Mouse (Mus musculus) neural tube, embryonic 14.5 days (tissue): ENCODE measurements around the gene Gk. TPM values are rescaled to one million over a fixed set of nuclear protein-coding genes. Genes with fewer than 3 reads are reported as not detected.

ENCODE experiments used
- ATAC-seq: fragments of 200-750 bp; cut with Nextera tagmentation; 2 replicates; pipeline ENCODE4 v1.8.0; 2017; ENCODE audit warnings: low read depth, mild to moderate bottlenecking, moderate TSS enrichment, moderate library complexity
- H3K27ac ChIP-seq: fragments of 300-500 bp; sonication (generic); 2 replicates; pipeline ENCODE4 v1.5.1; 2014; ENCODE audit warnings: low read depth, mild to moderate bottlenecking, control low read depth, low read length, moderate library complexity, mixed read lengths
- H3K27me3 ChIP-seq: fragments of 300-500 bp; sonication (generic); 2 replicates; pipeline ENCODE4 v1.6.1; 2014; ENCODE audit warnings: low read length; ENCODE audit not compliant: control insufficient read depth, insufficient read depth
- H3K36me3 ChIP-seq: fragments of 300-500 bp; sonication (generic); 2 replicates; pipeline ENCODE4 v1.6.1; 2014; ENCODE audit warnings: low read length, mixed read lengths; ENCODE audit not compliant: control insufficient read depth, insufficient read depth
- H3K4me1 ChIP-seq: fragments of 300-500 bp; sonication (generic); 2 replicates; pipeline ENCODE4 v1.6.1; 2014; ENCODE audit warnings: low read length; ENCODE audit not compliant: control insufficient read depth, insufficient read depth
- H3K4me2 ChIP-seq: fragments of 300-500 bp; sonication (generic); 2 replicates; pipeline ENCODE4 v1.6.1; 2014; ENCODE audit warnings: mild to moderate bottlenecking, low read depth, low read length, control low read depth
- H3K4me3 ChIP-seq: fragments of 300-500 bp; sonication (generic); 2 replicates; pipeline ENCODE4 v1.5.1; 2014; ENCODE audit warnings: low read depth, low read length, control low read depth, mixed read lengths
- H3K9ac ChIP-seq: fragments of 300-500 bp; sonication (generic); replicated peaks from 2 replicates; pipeline ENCODE4 v1.6.1; 2014; ENCODE audit warnings: low read depth, mild to moderate bottlenecking, control low read depth, low read length, mixed read lengths
- H3K9me3 ChIP-seq: fragments of 300-500 bp; sonication (generic); 2 replicates; pipeline ENCODE4 v1.6.1; 2016; ENCODE audit warnings: low read length; ENCODE audit not compliant: control insufficient read depth
- WGBS: fragments of 180-500 bp; shearing (Covaris S2); extraction: QIAGEN DNeasy Blood & Tissue Kit; methylation state at CpG from one replicate; pipeline ENCODE4 v1.1.7; 2014; 5-methylcytosine and 5-hydroxymethylcytosine counted together
- polyA plus RNA-seq: library from polyadenylated mRNA; unstranded; fragments of >200 nt; fragmentation: Nextera tagmentation; extraction: Ambion mirVana; gene quantifications from 2 replicates; pipeline ENCODE4 v1.2.1, GENCODE M21; 2014

Gene Gk
- 10.1 and 14.1 TPM in 2 replicates for polyA plus RNA-seq

DNA sequence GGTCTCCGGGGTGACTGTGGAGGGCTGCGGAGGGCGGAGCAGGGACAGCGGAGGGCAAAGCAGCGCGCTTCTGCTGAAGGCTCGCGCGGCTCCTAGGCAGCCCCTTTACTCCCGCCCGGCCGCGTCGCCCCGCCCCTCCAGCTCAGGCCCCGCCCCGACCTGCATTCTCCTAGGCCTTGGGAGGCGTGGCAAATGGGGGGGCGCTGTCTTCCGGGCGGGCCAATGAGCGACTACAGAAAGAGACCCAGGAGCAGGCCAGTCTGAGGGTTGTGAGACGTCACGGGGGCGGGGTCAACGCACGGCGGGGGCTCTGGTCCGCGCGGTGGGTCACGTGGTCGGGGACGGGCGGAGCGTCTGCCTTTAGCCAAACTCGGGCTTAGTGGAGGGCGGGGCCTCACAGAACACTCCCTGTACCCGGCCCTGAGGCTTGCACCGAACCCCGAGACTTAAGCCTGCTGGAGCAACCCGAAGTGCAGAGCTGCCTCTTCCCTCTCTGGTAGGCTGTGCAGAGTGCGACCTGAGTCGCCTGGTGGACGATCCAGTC, at the start of gene Gk:
Gk (minus strand) TSS at position 276 of the 544 bp plus-strand sequence.
- no peaks in the 10 kb centered on the region for H3K4me1 ChIP-seq
- H3K9me3 ChIP-seq, result no peaks in the 10 kb centered on the region
- H3K36me3 ChIP-seq, result no peaks in the 10 kb centered on the region
- 11% methylated on average over 37 of the region's 45 CpGs for WGBS
- H3K27me3 ChIP-seq, result no peaks in the 10 kb centered on the region
- ATAC-seq, result peak; percentile 99
- peak within 1 kb of the TSS; percentile 60 for H3K9ac ChIP-seq
- H3K4me2 ChIP-seq, result peak within 1 kb of the TSS; percentile 56
- H3K27ac ChIP-seq, result peak within 1 kb of the TSS; percentile 83
- H3K4me3 ChIP-seq, result peak within 1 kb of the TSS; percentile 46

DNA sequence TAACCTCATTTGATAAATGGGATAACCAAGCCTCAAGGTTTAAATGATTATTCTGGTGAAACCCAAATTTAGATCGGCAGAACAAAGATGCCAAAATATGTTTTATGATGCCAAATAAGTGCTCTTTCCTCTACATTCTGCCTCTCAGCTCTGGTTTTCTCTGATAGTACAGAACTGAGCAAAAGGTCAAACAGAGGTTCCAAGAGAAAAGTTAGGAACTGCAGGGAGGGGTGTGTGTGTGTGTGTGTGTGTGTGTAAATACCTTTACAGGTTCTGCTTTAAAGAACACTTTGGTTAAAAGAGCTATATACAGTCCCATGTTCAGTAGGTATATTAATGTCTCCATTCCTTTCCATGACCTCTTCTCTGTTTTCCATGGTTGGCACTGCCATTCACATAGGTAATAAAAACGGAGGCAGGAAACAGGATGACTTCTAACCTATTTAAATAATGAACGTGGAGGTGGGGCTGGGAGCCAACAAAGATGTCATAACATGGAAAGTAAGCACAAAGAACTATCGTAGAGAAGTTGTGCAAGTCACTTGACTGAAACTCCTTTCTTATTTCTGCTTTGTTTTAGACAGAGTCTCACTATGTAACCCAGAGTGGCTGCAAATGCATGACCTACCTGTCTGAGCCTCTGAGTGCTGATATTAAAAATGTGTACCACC, 28.2 kb upstream of the Gk start:
- Histone ChIP-seq H3K4me2 (no peak overlapping the region), H3K27me3 (no peaks in the 10 kb centered on the region), H3K36me3 (no peaks in the 10 kb centered on the region), H3K4me1 (no peaks in the 10 kb centered on the region), H3K27ac (no peak overlapping the region), H3K9me3 (no peaks in the 10 kb centered on the region), H3K4me3 (no peak overlapping the region), H3K9ac (no peak overlapping the region)
- no peak for ATAC-seq
- WGBS, result 78% methylated on average over 4 of the region's 4 CpGs

DNA sequence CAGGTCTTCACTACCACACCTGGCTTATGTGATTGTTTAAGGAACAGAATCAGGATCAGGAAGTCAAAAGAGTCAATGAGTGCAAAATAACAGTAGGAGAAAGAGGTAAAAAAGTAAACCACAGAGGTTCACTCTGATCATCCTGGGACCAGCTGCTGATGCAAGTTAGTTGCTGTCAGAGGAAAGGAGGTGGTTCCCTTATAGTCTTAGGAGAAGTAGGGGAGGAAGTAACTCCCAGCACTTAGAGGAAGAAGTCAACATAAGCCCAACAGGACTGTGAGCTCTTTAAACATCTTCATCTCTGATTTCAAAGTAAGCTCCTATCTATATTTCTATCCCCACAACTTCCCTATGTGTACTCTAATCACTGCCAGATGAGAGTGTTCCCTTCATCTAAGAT, 26.4 kb upstream of the Gk start:
- no peak for ATAC-seq
- no peak overlapping the region for H3K4me3 ChIP-seq
- no peaks in the 10 kb centered on the region for H3K36me3 ChIP-seq
- H3K9me3 ChIP-seq, result no peaks in the 10 kb centered on the region
- H3K9ac ChIP-seq, result no peak overlapping the region
- no peak overlapping the region for H3K27ac ChIP-seq
- no peak overlapping the region for H3K4me2 ChIP-seq
- H3K27me3 ChIP-seq, result no peaks in the 10 kb centered on the region
- no peaks in the 10 kb centered on the region for H3K4me1 ChIP-seq

DNA sequence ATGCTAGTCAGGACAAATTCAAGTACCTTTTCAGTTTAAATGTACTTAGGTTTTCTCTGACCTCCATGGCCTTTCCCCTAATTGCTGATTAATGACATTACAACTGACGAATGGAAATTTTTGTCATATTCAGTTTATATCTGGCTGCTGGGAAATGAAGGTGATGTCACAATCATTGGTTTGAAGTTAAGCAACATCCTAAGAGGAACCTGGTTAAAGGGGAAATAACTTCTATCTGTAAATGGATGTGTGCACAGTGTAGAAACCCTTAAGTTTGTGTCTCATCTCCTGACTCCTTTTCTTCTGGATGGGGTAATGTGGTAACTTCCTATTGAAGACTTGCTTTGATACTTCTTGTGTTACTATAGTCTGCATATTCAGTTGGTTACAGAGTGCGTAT, 20.8 kb upstream of the Gk start:
- Histone ChIP-seq H3K4me2 (no peak overlapping the region), H3K9ac (no peak overlapping the region), H3K4me1 (no peaks in the 10 kb centered on the region), H3K4me3 (no peak overlapping the region), H3K9me3 (no peaks in the 10 kb centered on the region), H3K27ac (no peak overlapping the region), H3K36me3 (no peaks in the 10 kb centered on the region), H3K27me3 (no peaks in the 10 kb centered on the region)
- 82% methylated on average over 2 of the region's 2 CpGs for WGBS
- no peak for ATAC-seq

DNA sequence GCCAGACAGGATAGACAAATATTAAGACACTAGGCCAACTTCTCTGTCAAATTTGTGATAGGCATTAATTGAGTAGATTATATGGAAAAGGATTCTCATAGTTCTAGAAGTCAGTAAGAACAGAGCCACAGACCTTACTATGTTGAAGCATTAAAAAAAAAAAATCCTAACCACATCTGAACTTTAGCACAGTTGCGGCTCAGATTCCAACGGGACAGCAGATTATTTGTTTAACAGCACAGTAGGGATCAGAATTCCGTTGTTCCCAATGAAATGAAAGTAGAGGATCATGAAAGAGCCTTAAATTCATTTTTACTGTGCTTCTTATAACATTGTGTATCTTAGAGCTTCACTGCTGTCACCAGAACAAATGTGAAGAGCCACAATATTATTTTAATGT, 1.7 kb upstream of the Gk start:
- Histone ChIP-seq H3K27me3 (no peaks in the 10 kb centered on the region), H3K36me3 (no peaks in the 10 kb centered on the region), H3K4me3 (no peak overlapping the region), H3K9ac (no peak overlapping the region), H3K4me2 (no peak overlapping the region), H3K4me1 (no peaks in the 10 kb centered on the region), H3K27ac (no peak overlapping the region), H3K9me3 (no peaks in the 10 kb centered on the region)
- WGBS, result 76% methylated on average over 3 of the region's 3 CpGs
- ATAC-seq, result no peak

DNA sequence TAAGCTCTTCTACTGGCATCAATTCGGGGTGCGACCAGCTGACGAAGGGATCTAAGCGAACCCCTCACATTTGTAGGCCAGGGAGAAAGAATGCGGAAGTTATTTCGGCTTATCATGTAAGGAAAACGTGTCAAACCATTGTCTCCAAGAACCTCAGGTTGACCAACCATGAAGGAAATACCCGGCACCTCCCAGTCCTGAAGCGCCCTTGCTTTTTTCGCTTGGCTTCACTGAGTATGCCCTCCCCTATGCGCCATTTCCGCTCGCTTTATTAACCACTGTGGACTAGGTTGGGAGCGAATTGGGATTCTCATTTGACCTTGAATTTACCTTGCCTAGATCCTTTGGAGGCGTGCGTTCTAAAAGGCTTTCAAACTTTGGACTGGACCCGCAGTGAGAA, 522 bp upstream of the Gk start:
- peak overlapping the region; percentile 48 for H3K4me2 ChIP-seq
- peak overlapping the region; percentile 46 for H3K4me3 ChIP-seq
- 20% methylated on average over 17 of the region's 17 CpGs for WGBS
- no peaks in the 10 kb centered on the region for H3K27me3 ChIP-seq
- H3K9me3 ChIP-seq, result no peaks in the 10 kb centered on the region
- H3K4me1 ChIP-seq, result no peaks in the 10 kb centered on the region
- peak overlapping the region; percentile 60 for H3K9ac ChIP-seq
- ATAC-seq, result peak; percentile 62
- H3K27ac ChIP-seq, result peak overlapping the region; percentile 83
- no peaks in the 10 kb centered on the region for H3K36me3 ChIP-seq

DNA sequence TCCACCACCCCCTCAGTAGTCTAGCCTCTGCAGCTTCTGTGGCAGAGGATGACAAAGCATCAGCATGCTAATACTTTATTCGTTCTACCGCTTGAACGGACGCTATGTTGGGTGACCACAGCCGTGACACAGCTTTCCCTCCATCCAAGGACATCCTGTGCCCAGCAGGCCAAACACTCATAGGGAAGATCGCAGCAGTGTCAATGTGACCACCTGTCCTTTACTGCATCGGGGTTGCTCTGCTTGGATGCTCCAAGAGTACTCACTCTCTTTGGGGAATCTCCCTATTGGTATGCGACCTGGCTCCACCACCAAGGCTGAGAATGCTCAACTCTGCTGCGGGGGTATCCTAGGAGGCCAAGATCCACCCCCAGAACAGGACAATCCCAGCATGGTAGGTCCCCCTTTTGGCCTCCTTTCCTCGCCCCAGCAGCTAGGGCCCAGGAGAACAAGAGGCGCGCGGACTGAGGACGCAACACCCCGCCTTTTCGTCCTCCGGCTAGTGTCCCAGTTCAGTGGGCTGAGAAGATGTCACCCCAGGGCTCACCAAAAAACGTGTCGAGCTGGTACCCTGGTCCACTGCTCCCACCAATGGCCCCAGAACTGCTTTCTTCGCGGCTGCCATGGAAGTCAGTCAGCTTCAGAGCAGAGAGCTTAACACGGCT, 608 bp downstream of the Gk start:
- ATAC-seq, result no peak; the same call in 1 of the 2 replicates
- Histone ChIP-seq H3K4me2 (peak overlapping the region; percentile 56), H3K36me3 (no peaks in the 10 kb centered on the region), H3K9ac (peak overlapping the region; percentile 48), H3K9me3 (no peaks in the 10 kb centered on the region), H3K4me1 (no peaks in the 10 kb centered on the region), H3K27ac (peak overlapping the region; percentile 69), H3K27me3 (no peaks in the 10 kb centered on the region), H3K4me3 (peak overlapping the region; percentile 46)
- WGBS, result 15% methylated on average over 22 of the region's 22 CpGs

DNA sequence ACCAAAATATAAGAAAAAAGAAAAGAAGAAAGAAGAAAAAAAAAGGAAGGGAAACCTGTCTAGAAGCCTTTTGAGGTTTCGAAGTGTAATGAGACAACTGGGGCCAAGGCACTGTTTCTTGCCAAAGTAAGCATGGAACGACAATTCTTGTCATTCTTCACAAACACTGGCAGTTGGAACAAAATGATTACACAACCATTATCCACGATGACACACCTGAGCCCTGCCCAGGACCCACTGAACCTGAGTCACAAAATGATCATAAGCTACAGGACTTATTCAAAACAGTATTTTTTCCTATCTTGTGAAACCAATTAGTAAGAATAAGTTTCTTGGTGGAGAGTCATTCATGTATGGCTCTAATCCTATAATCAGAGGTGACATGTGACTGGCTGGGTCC, 5.3 kb downstream of the Gk start:
- Histone ChIP-seq H3K36me3 (no peaks in the 10 kb centered on the region), H3K27ac (no peak overlapping the region), H3K9ac (no peak overlapping the region), H3K4me1 (no peaks in the 10 kb centered on the region), H3K4me3 (no peak overlapping the region), H3K27me3 (no peaks in the 10 kb centered on the region), H3K9me3 (no peaks in the 10 kb centered on the region), H3K4me2 (no peak overlapping the region)
- ATAC-seq, result no peak
- 84% methylated on average over 3 of the region's 3 CpGs for WGBS

DNA sequence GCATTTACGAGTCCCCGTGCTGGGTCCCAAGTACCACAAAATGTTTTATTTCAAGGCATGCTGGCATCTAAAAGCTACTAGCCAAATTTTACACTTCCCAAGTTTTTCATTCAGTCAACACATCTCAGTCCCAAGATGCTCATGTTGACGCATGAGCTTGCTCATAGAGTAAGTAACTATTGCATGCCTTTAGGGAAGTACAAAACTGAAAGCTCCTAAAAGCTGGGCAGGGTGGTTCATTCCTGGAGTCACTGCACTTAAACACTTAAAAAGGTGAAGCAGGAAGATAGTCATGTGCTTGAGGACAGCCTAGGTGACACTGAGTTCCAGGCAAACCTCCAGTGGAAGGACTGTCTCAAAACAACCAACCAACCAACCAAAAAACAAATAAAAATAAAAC, 5.9 kb downstream of the Gk start:
- Histone ChIP-seq H3K4me3 (no peak overlapping the region), H3K36me3 (no peaks in the 10 kb centered on the region), H3K9me3 (no peaks in the 10 kb centered on the region), H3K9ac (no peak overlapping the region), H3K4me2 (no peak overlapping the region), H3K4me1 (no peaks in the 10 kb centered on the region), H3K27ac (no peak overlapping the region), H3K27me3 (no peaks in the 10 kb centered on the region)
- WGBS, result 94% methylated on average over 3 of the region's 3 CpGs
- ATAC-seq, result no peak
